Mouse (Mus musculus) stomach, postnatal 0 days (tissue): Measurements from ENCODE around the gene Rsph1. TPM values are rescaled to one million over a fixed set of nuclear protein-coding genes. Genes with fewer than 3 reads are reported as not detected.

Source experiments
- ATAC-seq: fragments of 200-750 bp; cut with Nextera tagmentation; 2 replicates; pipeline ENCODE4 v1.8.0; 2017; ENCODE audit not compliant: low FRiP score, low TSS enrichment
- DNase-seq: peaks from one replicate; pipeline ENCODE4 v3.0.0-alpha.2; 2016; ENCODE audit warnings: low spot score
- H3K27ac ChIP-seq: fragments of 300-500 bp; sonication (generic); replicated peaks from 2 replicates; pipeline ENCODE4 v1.5.1; 2014; ENCODE audit warnings: mild to moderate bottlenecking, control low read depth
- H3K27me3 ChIP-seq: fragments of 300-500 bp; sonication (generic); 2 replicates; pipeline ENCODE4 v1.6.1; 2014; ENCODE audit warnings: low read length; ENCODE audit not compliant: control insufficient read depth, insufficient read depth
- H3K36me3 ChIP-seq: fragments of 300-500 bp; sonication (generic); 2 replicates; pipeline ENCODE4 v1.6.1; 2014; ENCODE audit warnings: low read length, mixed read lengths; ENCODE audit not compliant: control insufficient read depth, insufficient read depth
- H3K4me1 ChIP-seq: fragments of 300-500 bp; sonication (generic); replicated peaks from 2 replicates; pipeline ENCODE4 v1.6.1; 2014; ENCODE audit warnings: antibody characterized with exemption; ENCODE audit not compliant: control insufficient read depth, insufficient read depth
- H3K4me2 ChIP-seq: fragments of 300-500 bp; sonication (generic); replicated peaks from 2 replicates; pipeline ENCODE4 v1.6.1; 2014; ENCODE audit warnings: low read depth, mild to moderate bottlenecking, control low read depth, moderate library complexity
- H3K4me3 ChIP-seq: fragments of 300-500 bp; sonication (generic); 2 replicates; pipeline ENCODE4 v1.5.1; 2014; ENCODE audit warnings: low read depth, low read length, control low read depth
- H3K9ac ChIP-seq: fragments of 300-500 bp; sonication (generic); 2 replicates; pipeline ENCODE4 v1.6.1; 2014; ENCODE audit warnings: mild to moderate bottlenecking, low read length, control low read depth, mixed read lengths
- H3K9me3 ChIP-seq: fragments of 300-500 bp; sonication (generic); 2 replicates; pipeline ENCODE4 v1.6.1; 2016; ENCODE audit warnings: low read length; ENCODE audit not compliant: control insufficient read depth
- CTCF ChIP-seq: IDR thresholded peaks from 2 replicates; pipeline ENCODE4 v1.5.1; 2016; ENCODE audit warnings: antibody characterized with exemption, low read depth, mild to moderate bottlenecking, moderate library complexity
- EP300 ChIP-seq: optimal IDR thresholded peaks from 2 replicates; pipeline ENCODE3; 2016; ENCODE audit warnings: antibody characterized with exemption
- WGBS: fragments of 180-500 bp; shearing (Covaris S2); extraction: QIAGEN DNeasy Blood & Tissue Kit; methylation state at CpG from one replicate; pipeline ENCODE4 v1.1.7; 2014; 5-methylcytosine and 5-hydroxymethylcytosine counted together
- polyA plus RNA-seq: library from polyadenylated mRNA; unstranded; fragments of >200 nt; fragmentation: Nextera tagmentation; extraction: Ambion mirVana; gene quantifications from 2 replicates; pipeline ENCODE4 v1.2.1, GENCODE M21; 2015

Rsph1 gene
- polyA plus RNA-seq, 1 experiment from 2014 or later, result 0.87 TPM

GRCm38 (mm10) chr17:31269761-31270160 lies 7.4 kb downstream of the Rsph1 start:
- Histone ChIP-seq H3K4me1 (no peaks in the 10 kb centered on the region), H3K27ac (no peak overlapping the region), H3K27me3 (no peaks in the 10 kb centered on the region), H3K4me2 (no peak overlapping the region), H3K9ac (no peak overlapping the region), H3K4me3 (no peak overlapping the region), H3K9me3 (no peaks in the 10 kb centered on the region), H3K36me3 (no peaks in the 10 kb centered on the region)
- TF ChIP-seq EP300 (no peak), CTCF (no peak)
- ATAC-seq, result no peak
- DNase-seq, result no peak
- 86% methylated on average over 2 of the region's 2 CpGs for WGBS

GRCm38 (mm10) chr17:31268016-31268415 lies 9.2 kb downstream of the Rsph1 start:
- no peaks in the 10 kb centered on the region for H3K9me3 ChIP-seq
- no peak for ATAC-seq
- H3K9ac ChIP-seq, result no peak overlapping the region
- H3K36me3 ChIP-seq, result no peaks in the 10 kb centered on the region
- H3K4me3 ChIP-seq, result no peak overlapping the region
- H3K4me2 ChIP-seq, result no peak overlapping the region
- TF ChIP-seq EP300 (no peak), CTCF (no peak)
- no peak overlapping the region for H3K27ac ChIP-seq
- DNase-seq, result no peak
- WGBS, result 83% methylated on average over 1 of the region's 1 CpGs
- H3K4me1 ChIP-seq, result no peaks in the 10 kb centered on the region
- H3K27me3 ChIP-seq, result no peaks in the 10 kb centered on the region

- Histone ChIP-seq H3K4me1 (no peaks in the 10 kb centered on the region), H3K9ac (no peak overlapping the region), H3K27me3 (no peaks in the 10 kb centered on the region), H3K36me3 (no peaks in the 10 kb centered on the region), H3K4me2 (no peak overlapping the region), H3K4me3 (no peak overlapping the region), H3K27ac (no peak overlapping the region), H3K9me3 (no peaks in the 10 kb centered on the region)
- 68% methylated on average over 6 of the region's 6 CpGs for WGBS
- DNase-seq, result no peak
- no peak for ATAC-seq
- TF ChIP-seq CTCF (no peak), EP300 (no peak)
Measured at GRCm38 (mm10) chr17:31267603-31268002, 9.6 kb downstream of the Rsph1 start.

- no peak for TF ChIP-seq CTCF
- TF ChIP-seq EP300, result no peak
- Histone ChIP-seq H3K4me2 (no peak overlapping the region), H3K27ac (no peak overlapping the region), H3K36me3 (no peaks in the 10 kb centered on the region), H3K4me1 (no peaks in the 10 kb centered on the region), H3K9ac (no peak overlapping the region), H3K9me3 (no peaks in the 10 kb centered on the region), H3K4me3 (no peak overlapping the region), H3K27me3 (no peaks in the 10 kb centered on the region)
- ATAC-seq (no peak), DNase-seq (no peak)
- 67% methylated on average over 4 of the region's 4 CpGs for WGBS
Measured at GRCm38 (mm10) chr17:31267138-31267537, 10.0 kb downstream of the Rsph1 start.

DNA sequence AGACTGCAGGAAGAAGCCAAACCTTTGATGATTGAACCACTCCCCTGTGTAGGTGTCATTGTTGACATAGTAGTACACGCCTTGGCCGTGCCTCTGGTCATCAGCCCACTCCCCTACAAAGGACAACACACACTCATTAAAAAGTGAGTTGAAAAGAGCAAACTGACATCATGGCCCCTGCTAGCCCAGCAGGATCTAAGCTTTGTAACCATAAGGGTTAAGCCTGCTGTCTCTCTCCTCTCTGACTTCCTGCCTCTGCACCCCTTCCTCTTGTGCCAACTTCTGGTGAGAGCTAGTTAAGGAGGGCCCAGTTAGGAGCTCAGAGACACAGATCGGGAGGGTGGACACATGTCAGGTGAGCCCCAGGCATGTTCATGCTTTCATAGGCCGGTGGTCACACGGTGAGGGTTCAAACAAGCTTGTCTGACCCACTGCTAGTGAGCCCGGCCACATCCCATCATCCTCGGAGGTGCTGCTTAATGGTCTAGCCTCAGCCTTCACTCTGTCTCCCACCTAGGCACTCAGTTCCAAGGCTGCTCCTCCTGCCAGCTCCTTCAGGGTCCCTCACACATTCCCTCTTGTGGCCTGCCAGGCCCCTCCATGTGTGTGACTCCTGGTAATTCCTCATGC lies 10.7 kb downstream of the Rsph1 start:
- 0 out of 2 replicates have a peak, but pooled peaks have one; percentile 25 for ATAC-seq
- Histone ChIP-seq H3K4me1 (no peaks in the 10 kb centered on the region), H3K36me3 (no peaks in the 10 kb centered on the region), H3K9ac (no peak overlapping the region), H3K9me3 (no peaks in the 10 kb centered on the region), H3K4me3 (no peak overlapping the region), H3K27ac (no peak overlapping the region), H3K27me3 (no peaks in the 10 kb centered on the region), H3K4me2 (no peak overlapping the region)
- WGBS, result 72% methylated on average over 7 of the region's 7 CpGs
- TF ChIP-seq EP300 (no peak), CTCF (no peak)
- no peak for DNase-seq

DNA sequence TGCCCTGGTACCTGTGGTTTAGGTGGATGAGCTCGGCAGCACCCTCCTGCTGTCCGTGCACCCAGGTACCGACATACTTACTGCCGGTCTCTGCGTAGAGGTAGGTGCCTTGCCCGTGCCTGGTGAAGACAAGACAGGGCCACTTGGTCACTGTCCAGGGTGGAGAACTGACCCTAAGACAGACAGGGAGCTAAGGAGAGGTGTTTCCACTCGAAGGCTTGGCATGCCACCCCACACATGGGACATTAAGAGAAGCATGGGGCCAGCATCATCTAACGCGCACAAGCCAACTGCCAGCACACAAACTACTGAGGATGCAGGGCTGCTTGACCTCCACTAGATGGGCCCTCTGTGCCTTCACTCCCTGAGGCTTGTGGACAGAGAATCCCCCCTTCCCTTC lies 11.4 kb downstream of the Rsph1 start:
- Histone ChIP-seq H3K4me1 (no peaks in the 10 kb centered on the region), H3K27me3 (no peaks in the 10 kb centered on the region), H3K9me3 (no peaks in the 10 kb centered on the region), H3K9ac (no peak overlapping the region), H3K36me3 (no peaks in the 10 kb centered on the region), H3K4me2 (no peak overlapping the region), H3K4me3 (no peak overlapping the region), H3K27ac (no peak overlapping the region)
- peak; percentile 16; the same call in 1 of the 2 replicates for ATAC-seq
- TF ChIP-seq EP300, result no peak
- TF ChIP-seq CTCF, result no peak
- no peak for DNase-seq
- WGBS, result 86% methylated on average over 9 of the region's 9 CpGs
